Mouse (Mus musculus) myocyte (in vitro differentiated cells): ENCODE measurements around the gene Nkapd1.

Experiments used
- MAX ChIP-seq: IDR thresholded peaks from one replicate; pipeline ENCODE4 v1.6.1; 2011; ENCODE audit warnings: low read depth, mild to moderate bottlenecking, control low read depth
- POLR2A ChIP-seq: IDR thresholded peaks from one replicate; pipeline ENCODE4 v1.6.1; 2011; ENCODE audit warnings: low read depth, mild to moderate bottlenecking, control low read depth, moderate library complexity; ENCODE audit not compliant: insufficient read length
- USF1 ChIP-seq: IDR thresholded peaks from one replicate; pipeline ENCODE4 v1.6.1; 2011; ENCODE audit warnings: low read depth, mild to moderate bottlenecking, control low read depth, moderate library complexity

GRCm38 (mm10) chr9:50590856-50591518 lies 26.3 kb downstream of the Nkapd1 start:
- TF ChIP-seq MAX (no peak), POLR2A (no peak), USF1 (no peak)
